Mouse (Mus musculus) cerebellum, adult 2 months (tissue): Measurements from ENCODE around the gene Aktip. TPM values are rescaled to one million over a fixed set of nuclear protein-coding genes. Genes with fewer than 3 reads are reported as not detected.

ENCODE experiments used
- DNase-seq, 2 experiments: peaks; one replicate each; pipeline ENCODE4 v3.0.0; 2021
- H3K27ac ChIP-seq: fragments of 200-500 bp; 2 replicates; pipeline ENCODE4 v1.5.1; 2012; ENCODE audit warnings: low read length, control low read depth, inconsistent platforms; ENCODE audit not compliant: insufficient read depth
- H3K27me3 ChIP-seq: fragments of 200-500 bp; 2 replicates; pipeline ENCODE4 v1.6.1; 2012; ENCODE audit warnings: inconsistent platforms, mild to moderate bottlenecking, low read length, moderate library complexity; ENCODE audit not compliant: control insufficient read depth, insufficient read depth
- H3K4me1 ChIP-seq: fragments of 200-500 bp; 2 replicates; pipeline ENCODE4 v1.6.1; 2011; ENCODE audit warnings: low read length; ENCODE audit not compliant: control insufficient read depth, insufficient read depth
- H3K4me3 ChIP-seq: fragments of 200-500 bp; replicated peaks from 2 replicates; pipeline ENCODE3; 2011; ENCODE audit warnings: mild to moderate bottlenecking, low read depth, low read length, control low read depth; ENCODE audit not compliant: insufficient read depth
- CTCF ChIP-seq: fragments of 200-500 bp; IDR thresholded peaks from 2 replicates; pipeline ENCODE4 v1.5.1; 2011; ENCODE audit warnings: low read depth, mild to moderate bottlenecking, control low read depth, low read length, moderate library complexity, borderline replicate concordance; ENCODE audit not compliant: insufficient read depth
- POLR2A ChIP-seq: fragments of 200-500 bp; IDR thresholded peaks from 2 replicates; pipeline ENCODE4 v1.6.1; 2011; ENCODE audit warnings: low read length, control low read depth, borderline replicate concordance; ENCODE audit not compliant: insufficient read depth
- WGBS: fragments of 180-500 bp; shearing (Covaris S2); methylation state at CpG from one replicate; pipeline ENCODE4 v1.1.7; 2018; 5-methylcytosine and 5-hydroxymethylcytosine counted together
- polyA plus RNA-seq: library from polyadenylated mRNA; depleted of rRNA; stranded (reverse); fragments of >200 nt; gene quantifications from 2 replicates; pipeline ENCODE4 v1.2.3, GENCODE M21; 2012; rRNA removed

Aktip gene
- polyA plus RNA-seq, 1 experiment: 151 TPM

DNA sequence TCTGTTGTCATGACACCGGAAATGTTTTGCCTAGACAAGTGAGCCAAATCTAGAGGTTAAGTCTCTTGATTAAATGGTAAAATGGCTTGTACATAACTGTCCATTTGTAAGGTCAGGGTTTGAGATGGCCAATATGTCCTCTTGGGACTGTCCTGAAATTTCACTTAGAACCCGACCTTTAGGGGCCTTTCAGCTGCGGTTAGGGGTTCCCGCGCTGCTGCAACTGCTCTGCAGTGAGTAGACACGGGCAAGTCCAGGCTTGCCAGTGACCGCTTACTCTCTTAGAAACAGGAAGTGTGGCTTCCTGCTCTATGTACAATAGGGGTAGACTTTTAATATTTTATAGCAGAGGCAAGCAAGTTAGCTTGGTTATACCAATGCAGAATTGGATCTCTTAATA, 117.9 kb downstream of the Aktip start:
- H3K27ac ChIP-seq: no peak overlapping the region
- no peak for DNase-seq
- no peaks in the 10 kb centered on the region for H3K4me1 ChIP-seq
- 89% methylated on average over 7 of the region's 7 CpGs for WGBS
- H3K27me3 ChIP-seq: no peaks in the 10 kb centered on the region
- H3K4me3 ChIP-seq: no peak overlapping the region
- no peak for TF ChIP-seq POLR2A
- TF ChIP-seq CTCF: no peak

DNA sequence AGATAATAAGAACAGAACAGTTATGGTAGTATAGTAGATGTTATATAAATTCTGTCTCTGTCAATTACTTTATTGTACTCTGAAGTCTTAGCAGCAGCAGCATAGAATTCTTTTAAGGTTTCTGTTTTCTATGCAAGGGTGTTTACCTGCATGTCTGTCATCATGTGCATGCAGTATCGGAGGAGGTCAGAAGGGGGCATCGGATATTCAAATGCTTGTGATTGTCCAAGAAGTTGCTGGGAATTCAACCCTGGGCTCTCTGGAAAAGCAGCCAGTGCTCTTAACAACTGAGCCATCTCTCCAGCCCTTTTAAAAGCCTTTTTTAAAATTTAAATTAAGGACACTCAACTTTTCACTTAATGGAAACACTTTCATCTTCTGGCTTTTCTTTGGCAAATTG, 120.1 kb downstream of the Aktip start:
- Histone ChIP-seq H3K4me1 (no peaks in the 10 kb centered on the region), H3K27me3 (no peaks in the 10 kb centered on the region), H3K4me3 (no peak overlapping the region), H3K27ac (no peak overlapping the region)
- TF ChIP-seq CTCF (no peak), POLR2A (no peak)
- WGBS: 95% methylated on average over 2 of the region's 2 CpGs
- no peak for DNase-seq

DNA sequence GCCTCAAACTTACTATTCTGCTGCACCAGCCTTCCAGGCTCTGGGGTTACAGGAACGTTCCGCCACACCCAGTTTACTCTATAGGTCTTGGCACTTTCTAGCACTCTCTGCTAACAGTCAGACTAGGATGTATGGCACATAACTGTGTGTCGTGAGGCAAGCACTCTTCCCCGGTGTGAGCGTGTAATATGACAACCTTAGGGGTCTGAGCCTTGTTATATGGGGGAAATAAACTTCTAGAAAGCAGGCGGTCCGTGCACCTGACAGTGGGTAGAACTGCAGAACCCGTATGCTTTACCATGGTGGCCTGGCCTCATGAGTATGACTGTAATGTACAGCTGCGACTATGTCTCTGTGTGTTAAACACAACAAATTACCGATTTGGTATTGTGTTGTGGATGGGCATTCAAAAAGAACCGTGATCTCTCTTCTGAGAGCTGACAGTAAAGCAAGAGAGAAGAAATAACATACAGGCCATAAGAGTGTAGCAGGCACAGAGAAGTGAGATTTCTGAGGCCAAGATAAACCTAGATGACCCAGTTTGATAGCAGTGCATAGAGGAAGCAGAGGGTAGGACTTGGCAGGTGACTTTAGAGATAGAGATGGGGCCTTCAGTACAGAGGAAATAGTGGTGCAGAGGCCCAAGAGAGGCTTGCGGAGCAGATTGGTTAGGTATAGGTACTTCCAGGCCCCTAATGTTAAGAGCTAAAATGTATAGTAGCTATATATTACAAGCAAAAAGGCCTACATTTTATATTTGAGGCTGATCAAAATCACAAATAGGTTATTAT, 122.5 kb downstream of the Aktip start:
- TF ChIP-seq POLR2A (no peak), CTCF (no peak)
- Histone ChIP-seq H3K27ac (no peak overlapping the region), H3K27me3 (no peaks in the 10 kb centered on the region), H3K4me3 (no peak overlapping the region), H3K4me1 (no peaks in the 10 kb centered on the region)
- WGBS: 88% methylated on average over 12 of the region's 12 CpGs
- DNase-seq: no peak

DNA sequence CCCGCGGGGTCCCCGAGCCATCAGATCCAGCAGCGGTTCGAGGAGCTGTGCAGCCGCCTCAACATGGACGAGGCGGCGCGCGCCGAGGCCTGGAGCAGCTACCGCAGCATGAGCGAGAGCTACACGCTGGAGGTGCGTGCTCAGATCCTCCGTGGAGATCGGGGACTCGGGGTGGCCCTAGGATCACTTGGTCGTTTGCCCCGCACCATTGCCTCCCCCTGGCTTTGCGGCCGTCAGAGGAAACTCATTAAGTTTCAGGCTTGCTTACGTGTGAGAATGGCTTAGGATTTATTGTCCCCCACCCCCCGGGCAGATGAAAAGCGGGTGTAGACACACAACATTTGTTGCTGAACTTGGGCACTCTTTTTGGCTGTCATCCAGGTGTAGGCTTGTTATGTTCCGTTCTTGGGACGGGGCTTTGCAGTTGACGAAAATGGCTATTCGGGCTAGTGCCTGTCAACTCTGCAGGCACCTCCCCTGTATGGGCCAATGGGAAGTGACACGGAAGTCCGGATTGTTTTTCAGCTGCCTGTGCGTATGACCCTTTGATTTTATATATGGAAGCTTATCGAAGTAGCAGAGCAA, 129.4 kb downstream of the Aktip start:
- H3K27me3 ChIP-seq: no peaks in the 10 kb centered on the region
- H3K4me1 ChIP-seq: peaks cover 4% of the 10 kb centered on the region; the same call in 1 of the 2 replicates
- peak overlapping the region; percentile 82 for H3K4me3 ChIP-seq
- DNase-seq: peak in 1 of 2 experiments; percentile 73
- H3K27ac ChIP-seq: peak overlapping the region; percentile 26
- TF ChIP-seq CTCF: no peak
- TF ChIP-seq POLR2A: no peak
- WGBS: 1% methylated on average over 34 of the region's 34 CpGs

DNA sequence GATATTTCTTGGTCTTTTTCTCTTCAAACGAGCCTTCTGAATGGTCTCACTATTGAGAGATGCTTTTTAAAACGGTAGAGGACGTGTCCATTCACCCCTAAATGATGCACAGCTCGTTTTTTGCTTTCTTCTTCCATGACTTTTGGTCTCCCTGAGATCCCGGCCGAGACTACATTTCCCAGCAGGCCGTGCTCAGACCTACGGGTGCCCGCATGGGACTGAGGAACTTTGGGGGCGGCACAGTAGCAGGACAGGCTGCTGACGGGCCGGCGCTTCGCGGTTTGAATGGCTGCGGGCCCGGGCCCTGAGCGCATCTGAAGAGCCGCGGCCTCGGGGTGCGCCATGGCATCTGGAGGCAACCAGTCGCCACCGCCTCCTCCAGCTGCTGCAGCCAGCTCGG, 129.9 kb downstream of the Aktip start, which contains the start of gene Rbl2:
Rbl2 (plus strand) TSS at position 224 of the 400 bp plus-strand sequence.
- under 1% methylated on average over 25 of the region's 25 CpGs for WGBS
- TF ChIP-seq CTCF (no peak), POLR2A (peak; percentile 41; the same call in 1 of the 2 replicates)
- H3K27ac ChIP-seq: peak within 1 kb of the TSS; percentile 26
- H3K4me3 ChIP-seq: peak within 1 kb of the TSS; percentile 82
- peak; percentile 96 for DNase-seq
- peaks cover 4% of the 10 kb centered on the region; the same call in 1 of the 2 replicates for H3K4me1 ChIP-seq
- H3K27me3 ChIP-seq: no peaks in the 10 kb centered on the region

DNA sequence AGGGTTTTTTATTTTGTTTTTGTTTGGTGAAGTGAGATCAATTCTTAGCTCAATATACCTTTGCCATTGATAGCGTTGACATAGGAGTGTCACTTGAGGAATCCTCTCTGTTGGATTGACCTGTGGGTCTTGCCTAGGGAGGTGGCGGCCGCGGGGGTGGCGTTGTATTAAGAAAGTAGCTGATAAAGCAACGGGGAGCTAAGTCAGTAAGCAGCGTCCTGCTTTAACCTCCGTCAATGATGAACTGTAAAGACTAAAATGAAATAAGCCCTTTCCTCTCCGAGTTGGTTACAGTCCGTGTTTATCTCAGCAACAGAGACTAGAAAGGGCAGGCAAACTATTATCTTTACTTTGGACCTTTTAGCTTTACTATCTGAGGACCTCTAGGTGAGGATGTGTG, 130.4 kb downstream of the Aktip start:
- H3K27ac ChIP-seq: no peak overlapping the region
- 5% methylated on average over 10 of the region's 10 CpGs for WGBS
- TF ChIP-seq CTCF (no peak), POLR2A (no peak)

DNA sequence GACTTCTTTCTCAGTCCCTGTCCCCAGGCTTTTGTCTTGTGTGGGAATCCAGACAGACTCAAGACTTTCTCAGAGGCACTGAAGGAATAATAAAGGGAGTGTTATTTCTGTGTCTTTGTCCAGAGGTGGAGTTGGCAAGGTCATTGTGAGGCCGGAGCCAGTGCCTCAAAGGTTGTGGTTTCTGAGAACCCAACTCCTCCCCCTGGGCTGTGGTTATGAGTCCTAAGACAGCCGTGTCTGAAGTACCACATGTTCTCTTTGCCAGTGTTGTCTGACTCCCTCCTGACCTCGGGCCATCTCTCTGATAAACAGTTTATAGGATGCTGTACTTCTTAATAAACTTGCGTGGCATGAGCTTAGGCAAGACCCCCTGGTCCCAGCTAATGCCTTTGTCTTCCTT, 134.6 kb downstream of the Aktip start:
- no peak for DNase-seq
- H3K27ac ChIP-seq: no peak overlapping the region
- TF ChIP-seq CTCF (no peak), POLR2A (no peak)
- no peak overlapping the region for H3K4me3 ChIP-seq
- no peaks in the 10 kb centered on the region for H3K27me3 ChIP-seq
- WGBS: 78% methylated on average over 4 of the region's 4 CpGs
- H3K4me1 ChIP-seq: no peaks in the 10 kb centered on the region

More for the DNA sequence above, 130.4 kb downstream of the Aktip start:
- DNase-seq: peak; percentile 37 to 38
- no peaks in the 10 kb centered on the region for H3K27me3 ChIP-seq
- H3K4me3 ChIP-seq: peak overlapping the region; percentile 82
- peaks cover 4% of the 10 kb centered on the region; the same call in 1 of the 2 replicates for H3K4me1 ChIP-seq

Other genes with a start within 250 kb of the Aktip start
- gene Rbl2, start 129.9 kb downstream of the Aktip start, polyA plus RNA-seq: 38.1 and 39.5 TPM in 2 replicates
- 6.3 and 7.0 TPM in 2 replicates for gene Rpgrip1l, start 113.3 kb upstream of the Aktip start, polyA plus RNA-seq
- 151 and 153 TPM in 2 replicates for gene Fto, start 113.5 kb upstream of the Aktip start, polyA plus RNA-seq